Mouse (Mus musculus) stomach, postnatal 0 days (tissue): ENCODE data around the gene Mslnl. TPM values are rescaled to one million over a fixed set of nuclear protein-coding genes. Genes with fewer than 3 reads are reported as not detected.

Experiments used
- ATAC-seq: fragments of 200-750 bp; cut with Nextera tagmentation; 2 replicates; pipeline ENCODE4 v1.8.0; 2017; ENCODE audit not compliant: low FRiP score, low TSS enrichment
- DNase-seq: peaks from one replicate; pipeline ENCODE4 v3.0.0-alpha.2; 2016; ENCODE audit warnings: low spot score
- H3K27ac ChIP-seq: fragments of 300-500 bp; sonication (generic); replicated peaks from 2 replicates; pipeline ENCODE4 v1.5.1; 2014; ENCODE audit warnings: mild to moderate bottlenecking, control low read depth
- H3K27me3 ChIP-seq: fragments of 300-500 bp; sonication (generic); 2 replicates; pipeline ENCODE4 v1.6.1; 2014; ENCODE audit warnings: low read length; ENCODE audit not compliant: control insufficient read depth, insufficient read depth
- H3K36me3 ChIP-seq: fragments of 300-500 bp; sonication (generic); 2 replicates; pipeline ENCODE4 v1.6.1; 2014; ENCODE audit warnings: low read length, mixed read lengths; ENCODE audit not compliant: control insufficient read depth, insufficient read depth
- H3K4me1 ChIP-seq: fragments of 300-500 bp; sonication (generic); replicated peaks from 2 replicates; pipeline ENCODE4 v1.6.1; 2014; ENCODE audit warnings: antibody characterized with exemption; ENCODE audit not compliant: control insufficient read depth, insufficient read depth
- H3K4me2 ChIP-seq: fragments of 300-500 bp; sonication (generic); replicated peaks from 2 replicates; pipeline ENCODE4 v1.6.1; 2014; ENCODE audit warnings: low read depth, mild to moderate bottlenecking, control low read depth, moderate library complexity
- H3K4me3 ChIP-seq: fragments of 300-500 bp; sonication (generic); 2 replicates; pipeline ENCODE4 v1.5.1; 2014; ENCODE audit warnings: low read depth, low read length, control low read depth
- H3K9ac ChIP-seq: fragments of 300-500 bp; sonication (generic); 2 replicates; pipeline ENCODE4 v1.6.1; 2014; ENCODE audit warnings: mild to moderate bottlenecking, low read length, control low read depth, mixed read lengths
- H3K9me3 ChIP-seq: fragments of 300-500 bp; sonication (generic); 2 replicates; pipeline ENCODE4 v1.6.1; 2016; ENCODE audit warnings: low read length; ENCODE audit not compliant: control insufficient read depth
- CTCF ChIP-seq: IDR thresholded peaks from 2 replicates; pipeline ENCODE4 v1.5.1; 2016; ENCODE audit warnings: antibody characterized with exemption, low read depth, mild to moderate bottlenecking, moderate library complexity
- EP300 ChIP-seq: optimal IDR thresholded peaks from 2 replicates; pipeline ENCODE3; 2016; ENCODE audit warnings: antibody characterized with exemption
- WGBS: fragments of 180-500 bp; shearing (Covaris S2); extraction: QIAGEN DNeasy Blood & Tissue Kit; methylation state at CpG from one replicate; pipeline ENCODE4 v1.1.7; 2014; 5-methylcytosine and 5-hydroxymethylcytosine counted together
- polyA plus RNA-seq: library from polyadenylated mRNA; unstranded; fragments of >200 nt; fragmentation: Nextera tagmentation; extraction: Ambion mirVana; gene quantifications from 2 replicates; pipeline ENCODE4 v1.2.1, GENCODE M21; 2015

Gene Mslnl
- polyA plus RNA-seq, 1 experiment from 2014 or later: 0.05 TPM

GRCm38 (mm10) chr17:25769331-25769730 lies 33.5 kb downstream of the Mslnl start:
- Histone ChIP-seq H3K36me3 (no peaks in the 10 kb centered on the region), H3K4me1 (peaks cover 3% of the 10 kb centered on the region), H3K27me3 (no peaks in the 10 kb centered on the region), H3K9ac (no peak overlapping the region), H3K4me3 (no peak overlapping the region), H3K27ac (no peak overlapping the region), H3K4me2 (no peak overlapping the region), H3K9me3 (no peaks in the 10 kb centered on the region)
- TF ChIP-seq EP300 (no peak), CTCF (no peak)
- 57% methylated on average over 9 of the region's 9 CpGs for WGBS
- DNase-seq (no peak), ATAC-seq (no peak)

DNA sequence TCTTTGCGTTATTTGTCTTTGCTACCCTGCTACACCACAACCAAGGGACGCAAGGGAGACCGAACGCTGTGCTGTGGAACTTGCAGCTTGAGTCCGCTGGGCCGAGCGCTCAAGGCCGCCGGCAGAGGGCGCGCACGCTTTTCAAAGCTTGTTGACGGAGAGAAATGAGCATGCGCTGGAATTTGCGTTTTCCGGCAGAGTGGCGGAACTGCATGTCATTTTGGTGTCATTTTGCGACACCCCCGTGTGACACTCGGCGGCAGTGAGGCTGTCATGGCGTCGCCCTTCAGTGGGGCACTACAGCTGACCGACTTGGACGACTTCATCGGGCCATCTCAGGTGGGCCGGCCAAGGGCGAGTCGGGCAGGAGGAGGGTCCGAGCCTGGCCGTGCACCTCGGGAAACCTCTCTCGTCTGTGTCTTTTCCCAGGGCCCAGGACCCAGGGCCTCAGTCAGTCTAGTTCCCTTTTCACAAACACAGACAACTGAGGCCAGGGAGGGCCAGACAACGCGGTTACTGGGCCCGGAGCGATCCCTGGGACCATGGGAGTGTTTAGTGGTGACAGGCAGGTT lies 37.8 kb downstream of the Mslnl start, which contains the start of gene Narfl:
Narfl (plus strand) TSS at position 228 of the 572 bp plus-strand sequence.
- Histone ChIP-seq H3K27ac (no peak within 1 kb of the TSS; the same call in 1 of the 2 replicates), H3K36me3 (no peaks in the 10 kb centered on the region; the same call in 1 of the 2 replicates), H3K4me3 (peak within 1 kb of the TSS; percentile 71), H3K4me1 (peaks cover 3% of the 10 kb centered on the region), H3K9me3 (no peaks in the 10 kb centered on the region), H3K4me2 (peak within 1 kb of the TSS; percentile 77), H3K9ac (peak within 1 kb of the TSS; percentile 87), H3K27me3 (no peaks in the 10 kb centered on the region)
- peak; percentile 84 for ATAC-seq
- peak; percentile 98 for DNase-seq
- under 1% methylated on average over 37 of the region's 37 CpGs for WGBS
- TF ChIP-seq EP300 (no peak), CTCF (peak; percentile 100)

DNA sequence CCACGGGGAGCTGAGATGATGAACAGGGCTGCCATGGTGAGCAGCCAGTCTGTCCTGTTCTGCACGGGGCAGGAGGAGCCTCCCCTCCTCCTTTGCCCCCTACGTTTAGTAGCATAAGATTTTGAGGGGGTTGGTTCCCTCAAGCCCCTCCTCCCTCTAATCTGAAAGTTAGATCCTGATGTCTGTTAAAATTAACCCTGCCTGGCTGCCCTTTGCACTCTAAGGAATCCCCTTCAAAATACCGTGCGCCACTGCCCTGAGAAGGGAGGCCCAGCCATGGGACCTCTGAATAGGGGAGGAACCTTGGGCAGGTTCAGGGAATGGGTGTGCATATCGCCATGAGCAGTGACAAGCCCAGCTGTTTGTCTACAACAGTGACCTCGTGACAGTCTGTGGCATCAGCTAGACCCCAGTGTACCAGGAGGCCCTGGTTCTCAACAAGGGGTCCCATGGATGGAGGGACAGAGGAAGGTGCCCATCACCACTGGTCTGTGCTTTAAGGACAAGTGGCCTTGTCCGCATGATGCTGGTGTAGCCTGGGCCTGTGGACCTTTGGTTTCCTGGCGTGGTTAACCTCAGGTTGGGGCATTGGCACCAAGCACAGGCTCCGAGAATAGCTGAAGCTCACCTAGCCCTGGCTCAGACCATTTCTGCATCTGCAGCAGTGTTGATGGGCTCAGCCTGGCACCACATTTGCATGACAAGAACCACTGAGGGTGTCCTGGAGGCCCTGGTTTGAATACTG lies 39.6 kb downstream of the Mslnl start:
- no peak overlapping the region for H3K4me2 ChIP-seq
- TF ChIP-seq EP300: no peak
- no peak for TF ChIP-seq CTCF
- H3K27me3 ChIP-seq: no peaks in the 10 kb centered on the region
- H3K4me1 ChIP-seq: peaks cover 3% of the 10 kb centered on the region
- no peak overlapping the region for H3K4me3 ChIP-seq
- H3K36me3 ChIP-seq: no peaks in the 10 kb centered on the region; the same call in 1 of the 2 replicates
- no peak for ATAC-seq
- no peak overlapping the region for H3K27ac ChIP-seq
- WGBS: 79% methylated on average over 10 of the region's 10 CpGs
- H3K9ac ChIP-seq: no peak overlapping the region
- no peak for DNase-seq
- no peaks in the 10 kb centered on the region for H3K9me3 ChIP-seq

GRCm38 (mm10) chr17:25777948-25778347 lies 42.1 kb downstream of the Mslnl start:
- H3K4me3 ChIP-seq: no peak overlapping the region
- H3K27me3 ChIP-seq: no peaks in the 10 kb centered on the region
- H3K4me2 ChIP-seq: no peak overlapping the region
- whole genome bisulfite sequencing: 91% methylated on average over 5 of the region's 5 CpGs
- no peaks in the 10 kb centered on the region for H3K9me3 ChIP-seq
- H3K27ac ChIP-seq: no peak overlapping the region
- DNase-seq (no peak), ATAC-seq (no peak)
- H3K9ac ChIP-seq: no peak overlapping the region
- H3K36me3 ChIP-seq: peaks cover 5% of the 10 kb centered on the region; the same call in 1 of the 2 replicates
- TF ChIP-seq CTCF (no peak), EP300 (no peak)
- H3K4me1 ChIP-seq: peaks cover 3% of the 10 kb centered on the region

GRCm38 (mm10) chr17:25781339-25781738 lies 45.5 kb downstream of the Mslnl start:
- DNase-seq (no peak), ATAC-seq (no peak)
- 67% methylated on average over 6 of the region's 6 CpGs for WGBS
- Histone ChIP-seq H3K27ac (no peak overlapping the region), H3K36me3 (peaks cover 5% of the 10 kb centered on the region; the same call in 1 of the 2 replicates), H3K9ac (no peak overlapping the region), H3K27me3 (no peaks in the 10 kb centered on the region), H3K4me1 (peaks cover 5% of the 10 kb centered on the region), H3K4me3 (no peak overlapping the region), H3K4me2 (no peak overlapping the region), H3K9me3 (no peaks in the 10 kb centered on the region)
- TF ChIP-seq CTCF: no peak
- TF ChIP-seq EP300: no peak

DNA sequence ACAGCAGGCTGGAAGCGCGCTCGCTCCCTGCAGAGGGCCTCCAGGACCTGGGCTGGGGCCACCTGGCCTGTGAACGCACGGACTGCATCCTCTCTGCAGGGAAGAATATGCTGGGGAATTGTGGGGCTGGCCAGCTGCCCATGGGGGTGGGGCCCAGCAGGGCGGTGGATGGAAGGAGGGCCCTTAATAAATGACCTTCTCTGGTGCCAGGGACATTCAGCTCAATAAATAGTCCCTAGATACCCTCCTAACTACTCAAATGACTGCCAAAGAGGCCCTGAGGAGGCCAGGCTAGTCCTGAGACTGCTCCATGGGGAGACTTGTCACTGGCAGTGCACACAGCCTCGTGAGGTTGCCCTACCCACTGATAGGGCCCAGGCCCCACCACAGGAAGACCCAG lies 47.2 kb downstream of the Mslnl start:
- Histone ChIP-seq H3K4me1 (peaks cover 5% of the 10 kb centered on the region), H3K27me3 (no peaks in the 10 kb centered on the region), H3K36me3 (peaks cover 5% of the 10 kb centered on the region; the same call in 1 of the 2 replicates), H3K9me3 (no peaks in the 10 kb centered on the region), H3K27ac (no peak overlapping the region), H3K4me3 (no peak overlapping the region), H3K9ac (no peak overlapping the region), H3K4me2 (no peak overlapping the region)
- ATAC-seq (no peak), DNase-seq (no peak)
- TF ChIP-seq EP300: no peak
- no peak for TF ChIP-seq CTCF
- 66% methylated on average over 7 of the region's 7 CpGs for WGBS
